Mouse (Mus musculus) testis, adult 2 months (tissue): ENCODE results near the gene Gm128.

Experiments
- CTCF ChIP-seq: fragments of 200-500 bp; IDR thresholded peaks from 2 replicates; pipeline ENCODE4 v1.5.1; 2012; ENCODE audit warnings: low read depth, mild to moderate bottlenecking, inconsistent platforms, low read length, moderate library complexity; ENCODE audit not compliant: control insufficient read depth, insufficient read depth, insufficient replicate concordance
- POLR2A ChIP-seq: fragments of 200-500 bp; IDR thresholded peaks from 2 replicates; pipeline ENCODE4 v1.6.1; 2012; ENCODE audit warnings: low read depth, mild to moderate bottlenecking, inconsistent platforms, low read length, moderate library complexity; ENCODE audit not compliant: control insufficient read depth

GRCm38 (mm10) chr3:95223041-95223440 is 18.4 kb downstream of the Gm128 start:
- TF ChIP-seq POLR2A (no peak), CTCF (no peak)
